Mouse (Mus musculus) gastrocnemius, postnatal 10 days (tissue): ENCODE results near the gene Csn2. TPM values are rescaled to one million over a fixed set of nuclear protein-coding genes. Genes with fewer than 3 reads are reported as not detected.

ENCODE experiments used
- DNase-seq: peaks from one replicate; pipeline ENCODE4 v3.0.0; 2021; ENCODE audit warnings: mixed read lengths
- long read RNA-seq, 2 experiments: library from polyadenylated mRNA; stranded (forward); transcript quantifications; one replicate each; pipeline ENCODE4 v2.0.0; 2021
- total RNA-seq, 2 experiments: library from RNA; stranded (reverse); gene quantifications; 2 replicates each; pipeline ENCODE4 v1.2.3; 2021

Gene Csn2
- not detected for total RNA-seq
- long read RNA-seq, experiment 1 = 0 reads
- long read RNA-seq, experiment 2 = 0 reads

GRCm38 (mm10) chr5:87699530-87699929, at the start of gene Csn2:
TSS of gene Csn2 (minus strand) at chr5:87699630.
- no peak for DNase-seq

GRCm38 (mm10) chr5:87734821-87735220, 35.4 kb upstream of the Csn2 start:
- DNase-seq = no peak

GRCm38 (mm10) chr5:87705891-87706290, 6.5 kb upstream of the Csn2 start:
- no peak for DNase-seq

- DNase-seq = no peak
These were observed 33.5 kb downstream of the Csn2 start, which contains the start of gene Csn1s1 for GRCm38 (mm10) chr5:87665908-87666307. TSS of gene Csn1s1 (plus strand) at chr5:87666208.

- peak; percentile 7 for DNase-seq
These were observed 56.6 kb downstream of the Csn2 start for GRCm38 (mm10) chr5:87642787-87643186.

Other genes starting within 250 kb of the Csn2 start
- not detected for gene Ugt2a2, start 217.4 kb downstream of the Csn2 start, total RNA-seq
- gene Gm43638, start 212.8 kb downstream of the Csn2 start, total RNA-seq = not detected
- gene Ugt2a1, start 208.8 kb downstream of the Csn2 start, total RNA-seq = not detected
- gene Sult1b1, start 161.4 kb downstream of the Csn2 start, total RNA-seq = not detected
- gene Sult1d1, start 130.6 kb downstream of the Csn2 start, total RNA-seq = under 1 TPM in 1 of 2 experiments, not detected in 1; 0.32 TPM
- not detected for gene Sult1e1, start 108.0 kb downstream of the Csn2 start, total RNA-seq
- not detected for gene Csn1s1, start 33.4 kb downstream of the Csn2 start, total RNA-seq
- not detected for gene Csn1s2a, start 74.9 kb upstream of the Csn2 start, total RNA-seq
- not detected for gene Csn1s2b, start 108.5 kb upstream of the Csn2 start, total RNA-seq
- gene Prr27, start 126.1 kb upstream of the Csn2 start, total RNA-seq = not detected
- not detected for gene Odam, start 185.4 kb upstream of the Csn2 start, total RNA-seq
- not detected for gene Csn3, start 225.9 kb upstream of the Csn2 start, total RNA-seq